Mouse (Mus musculus) liver, adult 10 weeks (tissue): ENCODE data around the gene Gm20817. TPM values are rescaled to one million over a fixed set of nuclear protein-coding genes. Genes with fewer than 3 reads are reported as not detected.

Source experiments
- polyA plus RNA-seq: library from polyadenylated mRNA; stranded (reverse); fragments of 350-450 nt; fragmentation: Illumina TruSeq; extraction: RNeasy Lipid Tissue Mini Kit (QIAGEN cat#74804); gene quantifications from one replicate; pipeline ENCODE4 v1.2.3, GENCODE M21; 2014; ENCODE audit warnings: low read depth, low replicate concordance

Gene Gm20817
- polyA plus RNA-seq: not detected

GRCm38 (mm10) chrY:68832628-68833027 is at the start of gene Gm20817:
Gene Gm20817 (minus strand): TSS chrY:68832728.

